Mouse (Mus musculus) hindbrain, embryonic 15.5 days (tissue): ENCODE results near the gene Tbc1d21. TPM values are rescaled to one million over a fixed set of nuclear protein-coding genes. Genes with fewer than 3 reads are reported as not detected.

ENCODE experiments used
- ATAC-seq: fragments of 200-750 bp; cut with Nextera tagmentation; 2 replicates; pipeline ENCODE4 v1.8.0; 2017; ENCODE audit warnings: low read depth, moderate number of reproducible peaks, moderate TSS enrichment; ENCODE audit not compliant: low FRiP score
- H3K27ac ChIP-seq: fragments of 300-500 bp; sonication (generic); replicated peaks from 2 replicates; pipeline ENCODE4 v1.5.1; 2015; ENCODE audit warnings: mild to moderate bottlenecking, inconsistent platforms
- H3K27me3 ChIP-seq: fragments of 300-500 bp; sonication (generic); 2 replicates; pipeline ENCODE4 v1.6.1; 2015; ENCODE audit warnings: control low read depth, inconsistent platforms
- H3K36me3 ChIP-seq: fragments of 300-500 bp; sonication (generic); 2 replicates; pipeline ENCODE4 v1.6.1; 2015; ENCODE audit warnings: control low read depth, inconsistent platforms
- H3K4me1 ChIP-seq: fragments of 300-500 bp; sonication (generic); replicated peaks from 2 replicates; pipeline ENCODE4 v1.6.1; 2015; ENCODE audit warnings: control low read depth, inconsistent platforms
- H3K4me2 ChIP-seq: fragments of 300-500 bp; sonication (generic); 2 replicates; pipeline ENCODE4 v1.6.1; 2015; ENCODE audit warnings: moderate library complexity, mild to moderate bottlenecking, inconsistent platforms
- H3K4me3 ChIP-seq: fragments of 300-500 bp; sonication (generic); 2 replicates; pipeline ENCODE4 v1.5.1; 2015; ENCODE audit warnings: mild to moderate bottlenecking, inconsistent platforms
- H3K9ac ChIP-seq: fragments of 300-500 bp; sonication (generic); 2 replicates; pipeline ENCODE4 v1.6.1; 2015; ENCODE audit warnings: inconsistent platforms
- H3K9me3 ChIP-seq: fragments of 300-500 bp; sonication (generic); 2 replicates; pipeline ENCODE4 v1.6.1; 2016; ENCODE audit warnings: control low read depth, inconsistent platforms
- WGBS: fragments of 180-500 bp; shearing (Covaris S2); methylation state at CpG from one replicate; pipeline ENCODE4 v1.1.7; 2015; 5-methylcytosine and 5-hydroxymethylcytosine counted together
- polyA plus RNA-seq: library from polyadenylated mRNA; unstranded; fragments of >200 nt; fragmentation: Nextera tagmentation; extraction: Ambion mirVana; gene quantifications from 2 replicates; pipeline ENCODE4 v1.2.1, GENCODE M21; 2015

The Tbc1d21 gene
- not detected in 2 replicates for polyA plus RNA-seq

- Histone ChIP-seq H3K4me2 (no peak within 1 kb of the TSS), H3K4me1 (peaks cover 17% of the 10 kb centered on the region; the same call in 1 of the 2 replicates), H3K36me3 (no peaks in the 10 kb centered on the region), H3K9ac (no peak within 1 kb of the TSS), H3K4me3 (no peak within 1 kb of the TSS), H3K27me3 (no peaks in the 10 kb centered on the region), H3K27ac (no peak within 1 kb of the TSS), H3K9me3 (no peaks in the 10 kb centered on the region)
- no peak for ATAC-seq
- WGBS: 96% methylated on average over 1 of the region's 1 CpGs
Measured at GRCm38 (mm10) chr9:58370355-58370754, at the start of gene Tbc1d21. TSS of gene Tbc1d21 (minus strand) at chr9:58370455.

DNA sequence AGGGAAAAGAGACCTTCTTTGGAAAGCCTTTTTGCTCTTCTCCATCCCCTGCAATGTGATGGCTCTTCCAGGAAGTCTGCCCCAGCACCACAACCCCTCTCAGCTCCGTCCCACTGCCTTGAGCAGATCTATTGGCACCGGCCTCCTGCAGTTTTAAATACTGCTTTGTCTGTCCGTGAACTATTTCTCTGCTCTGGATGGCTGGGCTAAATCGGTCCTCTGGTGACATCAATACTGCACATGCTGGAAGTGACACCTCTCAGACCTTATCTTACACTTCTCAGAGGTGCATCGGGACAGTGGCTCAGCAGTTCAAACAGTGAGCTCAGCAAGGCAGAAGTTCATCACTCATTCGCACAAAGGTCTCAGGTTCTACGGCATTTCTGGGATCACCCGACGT lies 41.3 kb upstream of the Tbc1d21 start:
- no peak overlapping the region for H3K27ac ChIP-seq
- no peak overlapping the region for H3K4me2 ChIP-seq
- H3K9me3 ChIP-seq: no peaks in the 10 kb centered on the region
- WGBS: 71% methylated on average over 9 of the region's 9 CpGs
- H3K4me3 ChIP-seq: no peak overlapping the region
- no peaks in the 10 kb centered on the region for H3K27me3 ChIP-seq
- H3K36me3 ChIP-seq: no peaks in the 10 kb centered on the region
- ATAC-seq: no peak
- 0 out of 2 replicates have a peak, but pooled peaks cover 4% of the 10 kb centered on the region for H3K4me1 ChIP-seq
- no peak overlapping the region for H3K9ac ChIP-seq

GRCm38 (mm10) chr9:58410057-58410735 lies 39.9 kb upstream of the Tbc1d21 start:
- WGBS: 45% methylated on average over 4 of the region's 4 CpGs
- Histone ChIP-seq H3K36me3 (no peaks in the 10 kb centered on the region), H3K9me3 (no peaks in the 10 kb centered on the region), H3K9ac (no peak overlapping the region), H3K4me3 (no peak overlapping the region), H3K27me3 (no peaks in the 10 kb centered on the region), H3K4me2 (no peak overlapping the region), H3K27ac (no peak overlapping the region), H3K4me1 (0 out of 2 replicates have a peak, but pooled peaks cover 4% of the 10 kb centered on the region)
- ATAC-seq: peak; percentile 68

DNA sequence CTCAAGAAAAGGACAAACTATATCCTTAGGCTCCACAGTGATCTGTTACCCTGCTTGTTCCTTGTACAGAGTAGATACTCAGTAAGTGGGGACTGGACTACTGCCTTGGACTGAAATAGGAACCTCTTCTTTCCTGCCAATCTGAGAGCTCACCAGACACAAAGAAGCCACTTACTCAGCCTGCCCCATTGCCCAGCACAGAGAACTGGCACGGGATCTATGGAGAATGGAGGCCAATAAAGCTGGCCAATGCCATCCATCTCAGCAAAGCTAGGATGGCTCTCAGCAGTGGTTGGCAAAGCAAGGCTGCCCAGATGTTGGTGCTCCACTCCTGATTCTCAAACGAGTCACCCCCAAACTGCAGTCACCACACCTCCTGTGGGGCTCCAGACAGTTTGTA lies 39.0 kb upstream of the Tbc1d21 start:
- no peak; the same call in 1 of the 2 replicates for ATAC-seq

GRCm38 (mm10) chr9:58404412-58404811 lies 34.2 kb upstream of the Tbc1d21 start:
- H3K4me1 ChIP-seq: peaks cover 8% of the 10 kb centered on the region
- H3K36me3 ChIP-seq: no peaks in the 10 kb centered on the region
- WGBS: 47% methylated on average over 4 of the region's 4 CpGs
- no peak overlapping the region for H3K27ac ChIP-seq
- no peak overlapping the region for H3K4me3 ChIP-seq
- no peak overlapping the region for H3K4me2 ChIP-seq
- no peaks in the 10 kb centered on the region for H3K27me3 ChIP-seq
- no peak overlapping the region for H3K9ac ChIP-seq
- ATAC-seq: no peak
- no peaks in the 10 kb centered on the region for H3K9me3 ChIP-seq

More for the DNA sequence above, 39.0 kb upstream of the Tbc1d21 start:
- Histone ChIP-seq H3K27me3 (no peaks in the 10 kb centered on the region), H3K4me1 (peaks cover 7% of the 10 kb centered on the region; the same call in 1 of the 2 replicates), H3K36me3 (no peaks in the 10 kb centered on the region), H3K4me3 (no peak overlapping the region), H3K4me2 (no peak overlapping the region), H3K9me3 (no peaks in the 10 kb centered on the region), H3K27ac (no peak overlapping the region), H3K9ac (no peak overlapping the region)
- 59% methylated on average over 2 of the region's 2 CpGs for WGBS

GRCm38 (mm10) chr9:58401371-58402082 lies 31.3 kb upstream of the Tbc1d21 start:
- Histone ChIP-seq H3K4me3 (no peak overlapping the region), H3K9me3 (no peaks in the 10 kb centered on the region), H3K36me3 (no peaks in the 10 kb centered on the region), H3K4me1 (peaks cover 8% of the 10 kb centered on the region), H3K4me2 (no peak overlapping the region), H3K27me3 (no peaks in the 10 kb centered on the region), H3K27ac (no peak overlapping the region), H3K9ac (no peak overlapping the region)
- ATAC-seq: no peak
- WGBS: 82% methylated on average over 6 of the region's 6 CpGs

DNA sequence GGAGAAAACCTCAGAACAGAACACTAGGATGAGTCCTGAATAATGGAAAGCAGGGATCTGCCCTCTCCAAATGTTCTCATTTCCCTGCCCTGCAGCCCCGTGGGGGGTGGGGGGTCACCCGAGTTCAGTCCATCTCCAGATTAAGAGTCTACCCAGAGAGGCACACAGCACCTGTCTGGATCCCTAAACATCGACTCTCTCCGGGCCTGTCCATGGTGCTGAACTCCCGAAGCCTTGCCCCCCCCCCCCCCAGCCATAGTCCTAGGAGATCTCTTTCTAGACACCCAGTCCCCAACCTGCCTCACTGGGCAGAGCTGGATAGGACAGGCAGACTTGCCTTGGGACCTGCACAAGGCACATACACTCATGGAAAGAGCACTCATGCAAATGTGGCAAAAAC lies 29.4 kb upstream of the Tbc1d21 start:
- WGBS: 37% methylated on average over 5 of the region's 5 CpGs
- H3K4me2 ChIP-seq: no peak overlapping the region
- H3K4me3 ChIP-seq: no peak overlapping the region
- no peaks in the 10 kb centered on the region for H3K27me3 ChIP-seq
- H3K9me3 ChIP-seq: no peaks in the 10 kb centered on the region
- no peak for ATAC-seq
- H3K36me3 ChIP-seq: no peaks in the 10 kb centered on the region
- no peak overlapping the region for H3K27ac ChIP-seq
- peaks cover 8% of the 10 kb centered on the region for H3K4me1 ChIP-seq
- no peak overlapping the region for H3K9ac ChIP-seq

DNA sequence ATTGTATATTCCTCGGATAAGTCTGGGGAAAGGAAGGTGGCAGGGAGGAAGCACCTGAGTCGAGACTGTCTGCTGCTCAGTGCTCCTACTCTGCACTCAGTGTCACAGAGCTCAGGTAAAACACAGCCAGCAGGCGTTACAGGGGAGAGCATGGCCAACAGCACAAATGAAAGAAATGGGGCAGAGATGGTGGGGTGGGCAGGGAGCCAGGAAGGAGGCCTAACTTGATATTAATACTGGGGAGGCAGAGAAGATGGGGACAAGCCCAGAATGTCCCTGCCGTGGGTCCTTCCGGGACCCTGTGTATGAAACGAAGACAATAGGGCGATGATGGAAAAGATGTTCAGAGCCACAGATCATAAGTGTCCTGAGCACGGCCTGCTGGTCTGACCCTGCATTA lies 24.4 kb upstream of the Tbc1d21 start:
- 91% methylated on average over 8 of the region's 8 CpGs for WGBS
- Histone ChIP-seq H3K4me2 (no peak overlapping the region), H3K27ac (no peak overlapping the region), H3K4me1 (0 out of 2 replicates have a peak, but pooled peaks cover 5% of the 10 kb centered on the region), H3K4me3 (no peak overlapping the region), H3K9ac (no peak overlapping the region), H3K27me3 (no peaks in the 10 kb centered on the region), H3K36me3 (no peaks in the 10 kb centered on the region), H3K9me3 (no peaks in the 10 kb centered on the region)
- no peak for ATAC-seq

GRCm38 (mm10) chr9:58393875-58394274 lies 23.6 kb upstream of the Tbc1d21 start:
- Histone ChIP-seq H3K27me3 (no peaks in the 10 kb centered on the region), H3K4me2 (no peak overlapping the region), H3K4me1 (0 out of 2 replicates have a peak, but pooled peaks cover 5% of the 10 kb centered on the region), H3K9me3 (no peaks in the 10 kb centered on the region), H3K4me3 (no peak overlapping the region), H3K9ac (no peak overlapping the region), H3K27ac (no peak overlapping the region), H3K36me3 (no peaks in the 10 kb centered on the region)
- 56% methylated on average over 1 of the region's 1 CpGs for WGBS
- ATAC-seq: no peak

GRCm38 (mm10) chr9:58388381-58388780 lies 18.1 kb upstream of the Tbc1d21 start:
- no peak overlapping the region for H3K9ac ChIP-seq
- no peaks in the 10 kb centered on the region for H3K27me3 ChIP-seq
- 0 out of 2 replicates have a peak, but pooled peaks cover 5% of the 10 kb centered on the region for H3K4me1 ChIP-seq
- H3K9me3 ChIP-seq: no peaks in the 10 kb centered on the region
- H3K27ac ChIP-seq: no peak overlapping the region
- no peak overlapping the region for H3K4me2 ChIP-seq
- no peak overlapping the region for H3K4me3 ChIP-seq
- no peaks in the 10 kb centered on the region for H3K36me3 ChIP-seq
- WGBS: 66% methylated on average over 3 of the region's 3 CpGs
- no peak for ATAC-seq

- no peak overlapping the region for H3K4me3 ChIP-seq
- 67% methylated on average over 4 of the region's 4 CpGs for WGBS
- H3K4me1 ChIP-seq: peaks cover 21% of the 10 kb centered on the region; the same call in 1 of the 2 replicates
- H3K4me2 ChIP-seq: no peak overlapping the region
- no peaks in the 10 kb centered on the region for H3K9me3 ChIP-seq
- no peak overlapping the region for H3K27ac ChIP-seq
- no peak for ATAC-seq
- no peaks in the 10 kb centered on the region for H3K36me3 ChIP-seq
- no peak overlapping the region for H3K9ac ChIP-seq
- no peaks in the 10 kb centered on the region for H3K27me3 ChIP-seq
Measured at GRCm38 (mm10) chr9:58378878-58379277, 8.6 kb upstream of the Tbc1d21 start.

GRCm38 (mm10) chr9:58373912-58374431 lies 3.7 kb upstream of the Tbc1d21 start:
- no peak overlapping the region for H3K4me2 ChIP-seq
- 43% methylated on average over 12 of the region's 12 CpGs for WGBS
- H3K27ac ChIP-seq: no peak overlapping the region
- no peaks in the 10 kb centered on the region for H3K27me3 ChIP-seq
- no peak overlapping the region for H3K4me3 ChIP-seq
- peaks cover 24% of the 10 kb centered on the region; the same call in 1 of the 2 replicates for H3K4me1 ChIP-seq
- peak; percentile 43; the same call in 1 of the 2 replicates for ATAC-seq
- no peaks in the 10 kb centered on the region for H3K36me3 ChIP-seq
- no peaks in the 10 kb centered on the region for H3K9me3 ChIP-seq
- no peak overlapping the region for H3K9ac ChIP-seq
